Mouse (Mus musculus): ENCODE measurements around the gene Pfkfb4. TPM values are rescaled to one million over a fixed set of nuclear protein-coding genes. Genes with fewer than 3 reads are reported as not detected.

Pfkfb4 gene
- polyA plus RNA-seq, 1 experiment, result 4.4 TPM

- no peaks in the 10 kb centered on the region for H3K79me2 ChIP-seq (ENCODE audit: control insufficient read depth, insufficient read depth)
- no peaks in the 10 kb centered on the region for H3K27me3 ChIP-seq (ENCODE audit: control insufficient read depth, insufficient read depth, insufficient read length)
- no peak overlapping the region for H3K4me2 ChIP-seq (ENCODE audit: low read depth)
- no peak overlapping the region for H3ac ChIP-seq (ENCODE audit: control insufficient read depth, insufficient read length)
- no peaks in the 10 kb centered on the region for H3K36me3 ChIP-seq (ENCODE audit: control insufficient read depth, insufficient read depth)
- no peak overlapping the region for H3K4me3 ChIP-seq
- TF ChIP-seq E2F4 (IDR thresholded peaks at IDR 0.05; ENCODE audit: insufficient read depth) (no peak), POLR2A (IDR thresholded peaks at IDR 0.05; ENCODE audit: insufficient read length, low read depth) (no peak), TCF12 (IDR thresholded peaks at IDR 0.05; ENCODE audit: insufficient read depth, poor library complexity, severe bottlenecking) (no peak), USF1 (IDR thresholded peaks at IDR 0.05; ENCODE audit: low read depth) (no peak), MAX (IDR thresholded peaks at IDR 0.05; ENCODE audit: low read depth) (no peak), TCF3 (IDR thresholded peaks at IDR 0.05; ENCODE audit: insufficient read length, low read depth) (no peak), CEBPB (IDR thresholded peaks at IDR 0.05; ENCODE audit: insufficient read depth, poor library complexity, severe bottlenecking) (no peak), POLR2AphosphoS2 (IDR thresholded peaks at IDR 0.05; ENCODE audit: insufficient read length, low read depth) (no peak), MYOG (IDR thresholded peaks at IDR 0.05; ENCODE audit: control insufficient read depth in 1 of 3, insufficient read depth in 1 of 3, insufficient read length in 2 of 3, low read depth in 2 of 3) (no peak), REST (IDR thresholded peaks at IDR 0.05; ENCODE audit: insufficient read depth, insufficient read length) (no peak), MYOD1 (IDR thresholded peaks at IDR 0.05; ENCODE audit: control insufficient read depth in 1 of 3, insufficient read length in 2 of 3, low read depth in 2 of 3) (no peak), SRF (IDR thresholded peaks at IDR 0.05; ENCODE audit: control insufficient read depth, insufficient read length, low read depth) (no peak)
Observed at GRCm38 (mm10) chr9:109053851-109054250, 62.3 kb downstream of the Pfkfb4 start.

DNA sequence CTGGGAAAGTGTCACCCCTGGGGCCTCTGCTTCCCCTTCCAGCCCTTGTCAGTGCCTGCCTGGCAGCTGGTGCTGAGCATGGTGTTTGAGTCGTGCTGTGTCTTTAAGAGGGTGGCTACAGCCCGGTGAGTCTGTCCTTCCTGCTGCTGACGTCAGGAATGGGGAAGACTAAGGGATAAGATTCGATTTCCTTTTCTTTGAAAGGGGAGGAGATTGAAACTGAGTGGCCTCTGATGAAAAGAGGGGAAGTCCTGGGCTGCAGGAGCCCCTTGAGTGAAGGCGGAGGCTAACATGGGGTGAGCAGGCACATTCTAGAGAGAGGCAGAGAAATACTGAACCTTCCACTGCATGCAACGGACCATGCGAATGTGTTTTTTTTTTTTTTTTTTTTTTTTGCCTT, 63.1 kb downstream of the Pfkfb4 start:
- Histone ChIP-seq H3K79me2 (ENCODE audit: control insufficient read depth, insufficient read depth) (no peaks in the 10 kb centered on the region), H3K4me2 (ENCODE audit: low read depth) (peak overlapping the region; percentile 83), H3ac (ENCODE audit: control insufficient read depth, insufficient read length) (no peak overlapping the region), H3K27me3 (ENCODE audit: control insufficient read depth, insufficient read depth, insufficient read length) (no peaks in the 10 kb centered on the region), H3K36me3 (ENCODE audit: control insufficient read depth, insufficient read depth) (no peaks in the 10 kb centered on the region), H3K4me3 (peak overlapping the region; percentile 10)
- TF ChIP-seq TCF3 (IDR thresholded peaks at IDR 0.05; ENCODE audit: insufficient read length, low read depth), result no peak
- peak; percentile 30 for TF ChIP-seq POLR2A (IDR thresholded peaks at IDR 0.05; ENCODE audit: insufficient read length, low read depth)

DNA sequence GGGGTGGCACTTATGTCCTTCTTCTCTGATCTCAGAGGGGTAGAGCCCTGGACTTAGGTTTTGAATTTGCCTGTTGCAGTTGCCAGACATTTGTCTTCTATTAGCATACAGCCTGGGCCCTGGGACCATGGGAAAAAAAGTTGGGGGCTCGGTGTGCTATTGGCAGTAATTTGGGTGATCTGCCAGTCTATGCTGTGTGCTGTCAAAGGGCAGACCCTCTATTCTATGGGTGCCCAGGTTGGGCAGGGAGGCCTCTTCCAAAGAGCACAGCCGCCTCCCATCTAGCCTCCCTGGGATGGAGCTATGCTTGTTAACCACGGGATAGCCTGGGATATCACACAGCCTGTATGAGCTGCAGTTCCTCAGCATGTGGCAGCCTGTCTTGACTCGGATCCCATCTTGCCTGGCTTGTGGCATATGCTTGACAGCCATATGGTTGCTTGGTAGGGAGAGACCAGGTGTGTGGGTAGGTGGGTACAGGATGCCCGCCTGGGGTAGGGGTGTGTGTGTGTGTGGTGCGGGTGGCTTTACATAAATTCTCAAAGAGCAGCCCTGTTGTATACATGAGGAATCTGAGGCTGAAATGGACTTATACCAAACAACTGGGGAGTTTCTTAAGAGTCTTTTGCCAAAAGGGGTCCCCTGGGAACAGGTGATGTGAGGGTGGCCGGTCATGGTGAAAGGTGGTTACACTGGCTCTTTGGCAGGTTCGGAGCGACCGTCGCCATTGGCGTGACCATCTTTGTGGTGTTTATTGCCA, 63.9 kb downstream of the Pfkfb4 start:
- H3K4me2 ChIP-seq (ENCODE audit: low read depth), result peak overlapping the region; percentile 83
- TF ChIP-seq MAX (IDR thresholded peaks at IDR 0.05; ENCODE audit: low read depth) (no peak), CEBPB (IDR thresholded peaks at IDR 0.05; ENCODE audit: insufficient read depth, poor library complexity, severe bottlenecking) (no peak), E2F4 (IDR thresholded peaks at IDR 0.05; ENCODE audit: insufficient read depth) (no peak), USF1 (IDR thresholded peaks at IDR 0.05; ENCODE audit: low read depth) (no peak), TCF3 (IDR thresholded peaks at IDR 0.05; ENCODE audit: insufficient read length, low read depth) (no peak), MYOD1 (IDR thresholded peaks at IDR 0.05; ENCODE audit: control insufficient read depth in 1 of 3, insufficient read length in 2 of 3, low read depth in 2 of 3) (no peak), POLR2A (IDR thresholded peaks at IDR 0.05; ENCODE audit: insufficient read length, low read depth) (no peak), MYOG (IDR thresholded peaks at IDR 0.05; ENCODE audit: control insufficient read depth in 1 of 3, insufficient read depth in 1 of 3, insufficient read length in 2 of 3, low read depth in 2 of 3) (no peak), REST (IDR thresholded peaks at IDR 0.05; ENCODE audit: insufficient read depth, insufficient read length) (no peak), SRF (IDR thresholded peaks at IDR 0.05; ENCODE audit: control insufficient read depth, insufficient read length, low read depth) (no peak), TCF12 (IDR thresholded peaks at IDR 0.05; ENCODE audit: insufficient read depth, poor library complexity, severe bottlenecking) (no peak), POLR2AphosphoS2 (IDR thresholded peaks at IDR 0.05; ENCODE audit: insufficient read length, low read depth) (no peak)
- no peaks in the 10 kb centered on the region for H3K36me3 ChIP-seq (ENCODE audit: control insufficient read depth, insufficient read depth)
- H3K27me3 ChIP-seq (ENCODE audit: control insufficient read depth, insufficient read depth, insufficient read length), result no peaks in the 10 kb centered on the region
- no peak overlapping the region for H3ac ChIP-seq (ENCODE audit: control insufficient read depth, insufficient read length)
- no peaks in the 10 kb centered on the region for H3K79me2 ChIP-seq (ENCODE audit: control insufficient read depth, insufficient read depth)
- H3K4me3 ChIP-seq, result peak overlapping the region; percentile 10

GRCm38 (mm10) chr9:109056081-109056690, 64.6 kb downstream of the Pfkfb4 start:
- no peak for TF ChIP-seq POLR2A (IDR thresholded peaks at IDR 0.05; ENCODE audit: insufficient read length, low read depth)
- TF ChIP-seq SRF (IDR thresholded peaks at IDR 0.05; ENCODE audit: control insufficient read depth, insufficient read length, low read depth), result no peak
- TF ChIP-seq MYOD1 (IDR thresholded peaks at IDR 0.05; ENCODE audit: control insufficient read depth in 1 of 3, insufficient read length in 2 of 3, low read depth in 2 of 3), result no peak
- no peak for TF ChIP-seq TCF3 (IDR thresholded peaks at IDR 0.05; ENCODE audit: insufficient read length, low read depth)
- TF ChIP-seq TCF12 (IDR thresholded peaks at IDR 0.05; ENCODE audit: insufficient read depth, poor library complexity, severe bottlenecking), result no peak
- no peak for TF ChIP-seq MAX (IDR thresholded peaks at IDR 0.05; ENCODE audit: low read depth)
- no peak for TF ChIP-seq USF1 (IDR thresholded peaks at IDR 0.05; ENCODE audit: low read depth)
- no peak for TF ChIP-seq E2F4 (IDR thresholded peaks at IDR 0.05; ENCODE audit: insufficient read depth)
- no peak for TF ChIP-seq MYOG (IDR thresholded peaks at IDR 0.05; ENCODE audit: control insufficient read depth in 1 of 3, insufficient read depth in 1 of 3, insufficient read length in 2 of 3, low read depth in 2 of 3)
- TF ChIP-seq REST (IDR thresholded peaks at IDR 0.05; ENCODE audit: insufficient read depth, insufficient read length), result no peak
- TF ChIP-seq CEBPB (IDR thresholded peaks at IDR 0.05; ENCODE audit: insufficient read depth, poor library complexity, severe bottlenecking), result no peak
- no peak for TF ChIP-seq POLR2AphosphoS2 (IDR thresholded peaks at IDR 0.05; ENCODE audit: insufficient read length, low read depth)
- H3K4me2 ChIP-seq (ENCODE audit: low read depth), result no peak overlapping the region
- H3K36me3 ChIP-seq (ENCODE audit: control insufficient read depth, insufficient read depth), result no peaks in the 10 kb centered on the region
- no peaks in the 10 kb centered on the region for H3K27me3 ChIP-seq (ENCODE audit: control insufficient read depth, insufficient read depth, insufficient read length)
- H3K79me2 ChIP-seq (ENCODE audit: control insufficient read depth, insufficient read depth), result no peaks in the 10 kb centered on the region
- no peak overlapping the region for H3K4me3 ChIP-seq
- H3ac ChIP-seq (ENCODE audit: control insufficient read depth, insufficient read length), result no peak overlapping the region
